Mouse (Mus musculus) forebrain, embryonic 15.5 days (tissue): Measurements from ENCODE around the gene Tnks2. TPM values are rescaled to one million over a fixed set of nuclear protein-coding genes. Genes with fewer than 3 reads are reported as not detected.
A peak's percentile ranks its signal among the peaks of the same experiment; 100 is the strongest.
"Not testable (repeated sequence)": the region's sequence is repeated elsewhere in the genome, so short reads cannot be mapped to it uniquely, and the experiment has no call there.

ENCODE experiments used
- ATAC-seq: fragments of 200-750 bp; cut with Nextera tagmentation; replicated peaks from 2 replicates; pipeline ENCODE4 v1.8.0; 2017; ENCODE audit warnings: mild to moderate bottlenecking, moderate TSS enrichment, moderate library complexity
- H3K27ac ChIP-seq: fragments of 300-500 bp; sonication (generic); replicated peaks from 2 replicates; pipeline ENCODE4 v1.5.1; 2015; ENCODE audit warnings: mild to moderate bottlenecking, inconsistent platforms
- H3K27me3 ChIP-seq: fragments of 300-500 bp; sonication (generic); 2 replicates; pipeline ENCODE4 v1.6.1; 2015; ENCODE audit warnings: inconsistent platforms
- H3K36me3 ChIP-seq: fragments of 300-500 bp; sonication (generic); 2 replicates; pipeline ENCODE4 v1.6.1; 2015; ENCODE audit warnings: mild to moderate bottlenecking, inconsistent platforms
- H3K4me1 ChIP-seq: fragments of 300-500 bp; sonication (generic); 2 replicates; pipeline ENCODE4 v1.6.1; 2015; ENCODE audit warnings: inconsistent platforms
- H3K4me2 ChIP-seq: fragments of 300-500 bp; sonication (generic); replicated peaks from 2 replicates; pipeline ENCODE4 v1.6.1; 2015; ENCODE audit warnings: mild to moderate bottlenecking, inconsistent platforms
- H3K4me3 ChIP-seq: fragments of 300-500 bp; sonication (generic); 2 replicates; pipeline ENCODE4 v1.5.1; 2015; ENCODE audit warnings: mild to moderate bottlenecking, inconsistent platforms
- H3K9ac ChIP-seq: fragments of 300-500 bp; sonication (generic); replicated peaks from 2 replicates; pipeline ENCODE4 v1.6.1; 2015; ENCODE audit warnings: mild to moderate bottlenecking, inconsistent platforms
- H3K9me3 ChIP-seq: fragments of 300-500 bp; sonication (generic); 2 replicates; pipeline ENCODE4 v1.6.1; 2016; ENCODE audit warnings: inconsistent platforms
- WGBS: fragments of 180-500 bp; shearing (Covaris S2); methylation state at CpG from one replicate; pipeline ENCODE4 v1.1.7; 2015; ENCODE audit warnings: mixed read lengths; 5-methylcytosine and 5-hydroxymethylcytosine counted together
- polyA plus RNA-seq: library from polyadenylated mRNA; unstranded; fragments of >200 nt; fragmentation: Nextera tagmentation; extraction: Ambion mirVana; gene quantifications from 2 replicates; pipeline ENCODE4 v1.2.1, GENCODE M21; 2015

The Tnks2 gene
- polyA plus RNA-seq, 1 experiment from 2014 or later, result 43.0 TPM

DNA sequence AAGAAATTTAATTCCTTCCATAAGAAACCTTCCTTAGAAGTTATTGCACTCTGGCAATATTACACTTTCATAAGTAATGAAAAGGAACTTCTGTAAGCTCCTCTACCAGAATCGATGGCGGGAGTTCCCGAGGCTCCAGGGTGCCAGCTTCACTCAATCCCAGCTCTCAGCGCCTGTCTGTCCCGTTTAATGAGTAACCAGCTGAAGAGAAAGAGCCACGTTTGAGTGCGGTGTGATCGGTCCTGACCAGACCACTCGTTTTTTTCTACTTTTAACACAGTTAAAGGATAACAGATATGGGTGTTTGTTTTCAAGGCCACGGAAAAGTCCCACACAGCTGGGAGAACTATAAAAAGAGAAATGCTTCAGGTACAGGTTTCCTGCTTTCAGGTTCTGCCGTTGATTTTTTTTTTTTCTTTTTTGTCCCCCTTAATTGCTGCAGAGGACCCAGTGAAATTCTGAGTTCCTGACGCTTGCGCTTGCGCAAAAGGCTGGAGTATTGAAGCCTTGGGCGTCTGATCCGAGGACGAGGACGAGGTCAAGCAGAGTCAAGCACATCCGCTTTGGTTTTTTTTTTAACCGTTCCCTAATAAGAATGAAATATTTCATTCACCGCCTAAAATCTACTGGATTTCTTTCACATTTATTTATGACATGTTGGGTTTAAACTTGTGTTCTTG is 25.5 kb upstream of the Tnks2 start:
- no peak overlapping the region for H3K27ac ChIP-seq
- ATAC-seq, result no peak
- H3K9me3 ChIP-seq, result no peaks in the 10 kb centered on the region
- H3K4me2 ChIP-seq, result no peak overlapping the region
- H3K4me1 ChIP-seq, result no peaks in the 10 kb centered on the region
- H3K27me3 ChIP-seq, result no peaks in the 10 kb centered on the region
- H3K9ac ChIP-seq, result no peak overlapping the region
- WGBS, result 65% methylated on average over 21 of the region's 21 CpGs
- no peak overlapping the region for H3K4me3 ChIP-seq
- no peaks in the 10 kb centered on the region for H3K36me3 ChIP-seq

DNA sequence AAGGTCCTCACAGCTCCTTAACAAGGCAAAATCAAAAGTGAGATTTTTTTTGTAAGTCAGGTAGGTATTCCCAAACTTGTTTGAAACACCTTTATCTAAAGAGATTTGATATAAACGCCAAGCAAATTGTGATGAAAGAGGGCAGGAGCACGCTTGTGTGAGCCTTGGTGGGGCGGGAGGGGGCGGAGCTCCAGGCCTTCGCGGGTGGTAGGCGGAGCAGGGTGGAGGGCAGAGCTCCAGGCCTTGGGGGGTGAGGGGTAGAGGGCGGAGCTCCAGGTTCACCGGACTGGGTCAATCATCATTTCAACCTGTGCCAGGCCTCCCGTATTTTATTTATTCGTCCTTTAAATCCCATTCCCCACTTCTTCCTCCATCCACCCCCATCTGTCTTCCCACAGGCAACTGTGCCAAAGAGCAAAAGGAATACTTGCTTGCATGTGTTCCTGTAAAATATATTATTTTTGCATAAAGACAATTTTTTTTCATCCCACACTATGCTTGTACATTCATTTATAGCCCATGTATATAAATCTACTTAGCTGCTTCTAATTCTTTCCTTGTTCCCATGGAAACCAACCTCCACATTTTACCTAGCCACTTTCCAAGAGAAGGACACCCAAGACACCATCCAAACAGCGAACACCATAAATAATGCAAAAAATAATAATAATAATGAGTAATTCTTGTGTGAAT is 24.4 kb upstream of the Tnks2 start:
- no peaks in the 10 kb centered on the region for H3K4me1 ChIP-seq
- H3K27me3 ChIP-seq, result no peaks in the 10 kb centered on the region
- no peak for ATAC-seq
- H3K9me3 ChIP-seq, result no peaks in the 10 kb centered on the region
- H3K9ac ChIP-seq, result no peak overlapping the region
- H3K36me3 ChIP-seq, result no peaks in the 10 kb centered on the region
- no peak overlapping the region for H3K27ac ChIP-seq
- H3K4me3 ChIP-seq, result no peak overlapping the region
- WGBS, result 48% methylated on average over 12 of the region's 12 CpGs
- H3K4me2 ChIP-seq, result no peak overlapping the region

GRCm38 (mm10) chr19:36812011-36812410 is 22.0 kb upstream of the Tnks2 start:
- no peak overlapping the region for H3K9ac ChIP-seq
- 0 out of 2 replicates have a peak, but pooled peaks cover 2% of the 10 kb centered on the region for H3K27me3 ChIP-seq
- 40% methylated on average over 8 of the region's 8 CpGs for WGBS
- H3K4me2 ChIP-seq, result no peak overlapping the region
- H3K27ac ChIP-seq, result no peak overlapping the region
- H3K4me1 ChIP-seq, result peaks cover 8% of the 10 kb centered on the region; the same call in 1 of the 2 replicates
- H3K4me3 ChIP-seq, result no peak overlapping the region
- ATAC-seq, result no peak
- H3K36me3 ChIP-seq, result no peaks in the 10 kb centered on the region
- H3K9me3 ChIP-seq, result no peaks in the 10 kb centered on the region

- H3K4me3 ChIP-seq, result peak overlapping the region; percentile 20
- ATAC-seq, result peak; percentile 69
These were observed 18.4 kb upstream of the Tnks2 start for GRCm38 (mm10) chr19:36815396-36816271.

DNA sequence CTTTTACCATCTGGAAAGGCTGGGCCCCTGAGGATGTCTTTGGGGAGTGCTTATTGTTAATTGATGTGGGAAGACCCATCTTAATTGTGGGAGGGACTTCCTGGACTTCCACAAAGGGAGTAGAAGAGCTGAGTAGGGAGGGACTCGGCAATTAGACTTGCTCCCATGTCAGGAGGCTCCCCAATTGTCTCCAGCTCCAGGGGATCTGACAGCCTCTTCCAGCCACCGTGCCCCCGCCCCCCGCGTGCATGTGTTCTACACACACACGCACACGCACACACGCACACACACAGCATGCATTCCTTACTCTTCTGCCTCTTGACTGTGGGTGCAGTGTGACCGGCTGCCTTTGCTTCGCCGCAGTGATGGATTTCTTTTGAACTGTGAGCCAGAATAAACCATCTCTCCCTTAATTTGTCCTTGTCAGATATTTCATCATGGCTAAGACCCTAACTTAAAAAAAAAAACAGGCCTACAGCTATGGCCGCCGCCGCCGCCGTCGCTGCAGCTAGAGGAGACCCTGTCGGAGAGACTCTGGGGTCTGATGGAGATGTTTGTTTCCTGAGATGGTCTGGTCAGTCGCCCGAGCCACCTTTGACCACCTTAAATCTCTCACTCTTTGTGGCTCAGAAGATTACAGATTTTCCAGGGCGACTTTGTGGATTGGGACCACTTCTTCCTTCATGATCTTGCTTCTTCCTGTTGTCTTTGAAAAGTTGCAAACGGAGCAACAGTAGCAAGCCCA is 15.7 kb upstream of the Tnks2 start:
- Histone ChIP-seq H3K27ac (no peak overlapping the region), H3K36me3 (no peaks in the 10 kb centered on the region), H3K4me1 (peaks cover 10% of the 10 kb centered on the region), H3K27me3 (0 out of 2 replicates have a peak, but pooled peaks cover 5% of the 10 kb centered on the region), H3K4me3 (peak overlapping the region; percentile 32), H3K9ac (peak overlapping the region; percentile 29), H3K4me2 (peak overlapping the region; percentile 46), H3K9me3 (no peaks in the 10 kb centered on the region)
- ATAC-seq, result peak; percentile 49
- 5% methylated on average over 22 of the region's 22 CpGs for WGBS

More at GRCm38 (mm10) chr19:36815396-36816271, 18.4 kb upstream of the Tnks2 start:
- peak overlapping the region; percentile 28; the same call in 1 of the 2 replicates for H3K9ac ChIP-seq
- 19% methylated on average over 32 of the region's 32 CpGs for WGBS
- H3K36me3 ChIP-seq, result no peaks in the 10 kb centered on the region
- no peaks in the 10 kb centered on the region for H3K9me3 ChIP-seq
- H3K27me3 ChIP-seq, result 0 out of 2 replicates have a peak, but pooled peaks cover 5% of the 10 kb centered on the region
- H3K4me1 ChIP-seq, result peaks cover 10% of the 10 kb centered on the region
- no peak overlapping the region for H3K27ac ChIP-seq
- peak overlapping the region; percentile 43 for H3K4me2 ChIP-seq

- WGBS, result 76% methylated on average over 6 of the region's 6 CpGs
- Histone ChIP-seq H3K9me3 (no peaks in the 10 kb centered on the region), H3K9ac (no peak overlapping the region), H3K4me1 (peaks cover 10% of the 10 kb centered on the region), H3K27me3 (0 out of 2 replicates have a peak, but pooled peaks cover 5% of the 10 kb centered on the region), H3K27ac (no peak overlapping the region), H3K4me3 (no peak overlapping the region), H3K4me2 (no peak overlapping the region), H3K36me3 (no peaks in the 10 kb centered on the region)
- ATAC-seq, result no peak
These were observed 14.8 kb upstream of the Tnks2 start for GRCm38 (mm10) chr19:36819199-36819598.

GRCm38 (mm10) chr19:36820469-36820868 is 13.6 kb upstream of the Tnks2 start:
- Histone ChIP-seq H3K27me3 (0 out of 2 replicates have a peak, but pooled peaks cover 5% of the 10 kb centered on the region), H3K9ac (no peak overlapping the region), H3K4me3 (no peak overlapping the region), H3K4me2 (no peak overlapping the region), H3K27ac (no peak overlapping the region), H3K9me3 (no peaks in the 10 kb centered on the region), H3K4me1 (peaks cover 9% of the 10 kb centered on the region), H3K36me3 (no peaks in the 10 kb centered on the region)
- no peak for ATAC-seq
- 84% methylated on average over 4 of the region's 4 CpGs for WGBS

- not testable (repeated sequence) for H3K9me3 ChIP-seq, H3K9ac ChIP-seq, H3K4me2 ChIP-seq, H3K4me3 ChIP-seq, H3K27me3 ChIP-seq, H3K36me3 ChIP-seq, H3K4me1 ChIP-seq, H3K27ac ChIP-seq, ATAC-seq
- 81% methylated on average over 6 of the region's 6 CpGs for WGBS
These were observed 12.7 kb upstream of the Tnks2 start for GRCm38 (mm10) chr19:36821301-36821700.

DNA sequence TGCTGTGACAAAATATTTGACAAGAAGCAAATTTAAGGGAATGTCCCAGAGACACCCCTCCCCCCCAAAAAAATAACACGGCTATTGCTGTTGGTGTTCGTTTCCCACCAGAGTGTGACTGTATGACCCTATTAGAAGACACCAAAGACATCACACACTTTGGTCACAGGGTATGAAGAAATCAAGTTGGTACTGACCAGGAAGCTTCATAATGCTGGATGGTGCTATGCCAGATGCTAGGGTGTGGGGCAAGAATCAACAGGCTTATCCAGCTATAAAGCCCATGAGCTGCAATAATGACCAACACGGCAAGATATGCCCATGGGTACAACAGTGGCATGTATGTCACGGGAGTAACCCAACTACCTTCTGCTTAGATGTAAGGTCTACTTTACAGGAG is 11.3 kb upstream of the Tnks2 start:
- Histone ChIP-seq H3K4me1 (peaks cover 2% of the 10 kb centered on the region; the same call in 1 of the 2 replicates), H3K36me3 (no peaks in the 10 kb centered on the region), H3K9ac (no peak overlapping the region), H3K9me3 (no peaks in the 10 kb centered on the region), H3K27ac (no peak overlapping the region), H3K4me3 (no peak overlapping the region), H3K27me3 (no peaks in the 10 kb centered on the region), H3K4me2 (no peak overlapping the region)
- WGBS, result 96% methylated on average over 4 of the region's 4 CpGs
- no peak for ATAC-seq

- WGBS, result 95% methylated on average over 5 of the region's 5 CpGs
- Histone ChIP-seq H3K4me2 (no peak overlapping the region), H3K9me3 (no peaks in the 10 kb centered on the region), H3K36me3 (no peaks in the 10 kb centered on the region), H3K27me3 (no peaks in the 10 kb centered on the region), H3K27ac (no peak overlapping the region), H3K4me3 (no peak overlapping the region), H3K9ac (no peak overlapping the region), H3K4me1 (no peaks in the 10 kb centered on the region)
- no peak for ATAC-seq
These were observed 6.4 kb upstream of the Tnks2 start for GRCm38 (mm10) chr19:36827650-36828049.

DNA sequence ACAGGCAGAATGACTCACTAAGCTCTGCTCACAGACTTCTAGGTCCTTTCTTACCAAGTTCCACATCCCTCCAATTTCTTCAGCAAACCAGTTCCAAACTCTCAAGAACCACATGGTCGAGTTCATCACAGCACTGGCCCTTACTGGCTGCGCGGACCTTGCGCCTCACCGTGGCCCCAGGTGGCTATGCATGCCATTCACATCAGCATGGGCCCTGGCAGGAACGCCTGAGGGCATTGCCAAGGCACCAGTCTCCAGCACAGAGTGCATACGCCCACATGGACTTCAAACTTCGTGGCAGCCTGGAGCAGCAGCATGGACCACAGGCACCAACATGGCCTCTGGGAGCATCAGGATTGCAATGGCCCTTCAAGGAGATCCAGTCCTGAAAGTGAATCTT is 5.7 kb upstream of the Tnks2 start:
- no peak for ATAC-seq
- H3K27ac ChIP-seq, result no peak overlapping the region
- H3K4me2 ChIP-seq, result no peak overlapping the region
- H3K36me3 ChIP-seq, result no peaks in the 10 kb centered on the region
- no peak overlapping the region for H3K4me3 ChIP-seq
- no peaks in the 10 kb centered on the region for H3K9me3 ChIP-seq
- no peaks in the 10 kb centered on the region for H3K27me3 ChIP-seq
- 66% methylated on average over 8 of the region's 8 CpGs for WGBS
- no peak overlapping the region for H3K9ac ChIP-seq
- peaks cover 6% of the 10 kb centered on the region for H3K4me1 ChIP-seq
